Mouse (Mus musculus) ES-E14 (cell line): ENCODE results near the gene Abca6. TPM values are rescaled to one million over a fixed set of nuclear protein-coding genes. Genes with fewer than 3 reads are reported as not detected.

Source experiments
- DNase-seq: peaks from one replicate; pipeline ENCODE4 v3.0.0-alpha.2; 2013; ENCODE audit warnings: low read depth, low spot score
- H3K27ac ChIP-seq: 2 replicates; pipeline ENCODE4 v1.5.1; 2012; ENCODE audit warnings: low read depth, mild to moderate bottlenecking, low read length, moderate library complexity, mixed read lengths; ENCODE audit not compliant: poor library complexity, insufficient read depth, severe bottlenecking
- H3K36me3 ChIP-seq: 2 replicates; pipeline ENCODE4 v1.6.1; 2012; ENCODE audit warnings: mild to moderate bottlenecking, low read length, moderate library complexity, mixed read lengths; ENCODE audit not compliant: control insufficient read depth, poor library complexity, insufficient read depth, severe bottlenecking
- H3K4me1 ChIP-seq, 2 experiments: fragments of 150-350 bp in 1 of 2; sonication (generic) in 1 of 2; 2 replicates each; pipeline ENCODE4 v1.6.1; 2012; ENCODE audit warnings: low read length in 2 of 2, mild to moderate bottlenecking in 1 of 2, mixed read lengths in 1 of 2; ENCODE audit not compliant: control insufficient read depth in 2 of 2, insufficient read depth in 2 of 2, poor library complexity in 1 of 2
- H3K4me3 ChIP-seq, 2 experiments: fragments of 150-350 bp in 1 of 2; sonication (generic) in 1 of 2; 2 replicates each; pipeline ENCODE4 v1.5.1; 2012; ENCODE audit warnings: low read length in 2 of 2, low read depth in 1 of 2, mild to moderate bottlenecking in 1 of 2, mixed read lengths in 1 of 2; ENCODE audit not compliant: insufficient read depth in 1 of 2, poor library complexity in 1 of 2, severe bottlenecking in 1 of 2
- H3K9ac ChIP-seq: 2 replicates; pipeline ENCODE4 v1.6.1; 2012; ENCODE audit warnings: low read depth, mild to moderate bottlenecking, low read length, mixed read lengths; ENCODE audit not compliant: poor library complexity, insufficient read depth, severe bottlenecking
- H3K9me3 ChIP-seq: fragments of 150-350 bp; sonication (generic); 2 replicates; pipeline ENCODE4 v1.6.1; 2012; ENCODE audit warnings: low read depth, mild to moderate bottlenecking, low read length; ENCODE audit not compliant: control insufficient read depth, insufficient read depth
- CHD2 ChIP-seq: IDR thresholded peaks from 2 replicates; pipeline ENCODE4 v1.6.1; 2014; ENCODE audit warnings: mild to moderate bottlenecking, low read depth, low read length, inconsistent platforms
- HCFC1 ChIP-seq: IDR thresholded peaks from 2 replicates; pipeline ENCODE4 v1.6.1; 2012; ENCODE audit warnings: low read length, inconsistent platforms, borderline replicate concordance; ENCODE audit not compliant: insufficient read depth
- MAFK ChIP-seq: IDR thresholded peaks from 2 replicates; pipeline ENCODE4 v1.6.1; 2014; ENCODE audit warnings: mild to moderate bottlenecking, low read depth, low read length, inconsistent platforms; ENCODE audit not compliant: insufficient read depth
- ZC3H11A ChIP-seq: IDR thresholded peaks from 2 replicates; pipeline ENCODE4 v1.6.1; 2012; ENCODE audit warnings: low read depth, mild to moderate bottlenecking, inconsistent platforms, low read length, borderline replicate concordance
- ZNF384 ChIP-seq: IDR thresholded peaks from 2 replicates; pipeline ENCODE4 v1.6.1; 2012; ENCODE audit warnings: low read depth, low read length, inconsistent platforms
- in situ Hi-C, 2 experiments: fragments of 600-800 bp; cut with MboI; formaldehyde crosslinking; loops; one replicate each; pipeline ENCODE4 v1.15.1; 2025; ENCODE audit warnings: low sequenced_read_pairs in 2 of 2, inconsistent platforms in 1 of 2; ENCODE audit not compliant: unreplicated experiment in 2 of 2
- total RNA-seq: library from RNA; depleted of rRNA; stranded (reverse); fragments of 300-350 nt; gene quantifications from 2 replicates; pipeline ENCODE4 v1.2.3, GENCODE M21; 2012; rRNA removed

Abca6 gene
- 0.05 and 0.18 TPM in 2 replicates for total RNA-seq

GRCm38 (mm10) chr11:110251534-110251933, at the start of gene Abca6:
Gene Abca6, minus strand, starts transcription at chr11:110251776.
- Histone ChIP-seq H3K9ac (no peak within 1 kb of the TSS), H3K36me3 (no peaks in the 10 kb centered on the region), H3K9me3 (no peaks in the 10 kb centered on the region), H3K27ac (no peak within 1 kb of the TSS), H3K4me1 (no peaks in the 10 kb centered on the region), H3K4me3 (no peak within 1 kb of the TSS)
- DNase-seq, result no peak
- in situ Hi-C loops, result no loop called here
- no peak for TF ChIP-seq ZC3H11A
- no peak for TF ChIP-seq CHD2
- TF ChIP-seq MAFK, result no peak
- TF ChIP-seq HCFC1, result no peak
- TF ChIP-seq ZNF384, result no peak

GRCm38 (mm10) chr11:110297917-110298533, 46.4 kb upstream of the Abca6 start:
- no peaks in the 10 kb centered on the region for H3K36me3 ChIP-seq
- in situ Hi-C loops, result no loop called here
- H3K9ac ChIP-seq, result no peak overlapping the region
- no peak overlapping the region for H3K27ac ChIP-seq
- H3K4me1 ChIP-seq, result no peaks in the 10 kb centered on the region
- H3K4me3 ChIP-seq, result no peak overlapping the region
- H3K9me3 ChIP-seq, result no peaks in the 10 kb centered on the region
- no peak for DNase-seq
- no peak for TF ChIP-seq HCFC1
- TF ChIP-seq ZC3H11A, result no peak
- TF ChIP-seq ZNF384, result no peak
- TF ChIP-seq CHD2, result no peak
- no peak for TF ChIP-seq MAFK

GRCm38 (mm10) chr11:110290586-110290985, 39.0 kb upstream of the Abca6 start:
- TF ChIP-seq ZC3H11A, result no peak
- no peak for TF ChIP-seq MAFK
- no peak for TF ChIP-seq HCFC1
- TF ChIP-seq ZNF384, result no peak
- no peak for TF ChIP-seq CHD2
- Histone ChIP-seq H3K27ac (no peak overlapping the region), H3K9ac (no peak overlapping the region), H3K9me3 (no peaks in the 10 kb centered on the region), H3K4me1 (no peaks in the 10 kb centered on the region), H3K36me3 (no peaks in the 10 kb centered on the region), H3K4me3 (no peak overlapping the region)
- peak; percentile 66 for DNase-seq
- in situ Hi-C loops, result no loop called here

GRCm38 (mm10) chr11:110288423-110288822, 36.8 kb upstream of the Abca6 start:
- no peak overlapping the region for H3K27ac ChIP-seq
- H3K4me3 ChIP-seq, result no peak overlapping the region
- in situ Hi-C loops, result no loop called here
- DNase-seq, result no peak
- TF ChIP-seq HCFC1, result no peak
- no peak for TF ChIP-seq MAFK
- no peak for TF ChIP-seq CHD2
- TF ChIP-seq ZC3H11A, result no peak
- TF ChIP-seq ZNF384, result no peak
- H3K9me3 ChIP-seq, result no peaks in the 10 kb centered on the region
- H3K9ac ChIP-seq, result no peak overlapping the region
- no peaks in the 10 kb centered on the region for H3K4me1 ChIP-seq
- H3K36me3 ChIP-seq, result no peaks in the 10 kb centered on the region

GRCm38 (mm10) chr11:110287694-110288093, 36.1 kb upstream of the Abca6 start:
- no peak overlapping the region for H3K27ac ChIP-seq
- no peaks in the 10 kb centered on the region for H3K4me1 ChIP-seq
- no peak overlapping the region for H3K9ac ChIP-seq
- H3K9me3 ChIP-seq, result no peaks in the 10 kb centered on the region
- TF ChIP-seq HCFC1 (no peak), MAFK (no peak), CHD2 (no peak), ZC3H11A (no peak), ZNF384 (no peak)
- in situ Hi-C loops, result no loop called here
- no peak for DNase-seq
- no peak overlapping the region for H3K4me3 ChIP-seq
- H3K36me3 ChIP-seq, result no peaks in the 10 kb centered on the region
